Mouse (Mus musculus): Measurements from ENCODE around the gene Ucn3. TPM values are rescaled to one million over a fixed set of nuclear protein-coding genes. Genes with fewer than 3 reads are reported as not detected.

Ucn3 gene
- polyA plus RNA-seq, 1 experiment, result not detected

- no peak for DNase-seq (ENCODE audit: low spot score)
Observed at GRCm38 (mm10) chr13:3892601-3893000, 52.5 kb downstream of the Ucn3 start.

GRCm38 (mm10) chr13:3891479-3892087 lies 53.6 kb downstream of the Ucn3 start:
- DNase-seq (ENCODE audit: low spot score), result no peak

Other genes with a start within 250 kb of the Ucn3 start
- 0.13 and 0.19 TPM in 2 replicates for gene Calml3, start 141.0 kb downstream of the Ucn3 start, polyA plus RNA-seq (2012; rRNA removed)
- gene Calm4, start 107.6 kb downstream of the Ucn3 start, polyA plus RNA-seq (2012; rRNA removed), result not detected in 2 replicates
- not detected in 2 replicates for gene Calm5, start 91.2 kb downstream of the Ucn3 start, polyA plus RNA-seq (2012; rRNA removed)
- 49.2 and 70.4 TPM in 2 replicates for gene Net1, start 27.1 kb downstream of the Ucn3 start, polyA plus RNA-seq (2012; rRNA removed)
- not detected in 2 replicates for gene Tubal3, start 27.1 kb downstream of the Ucn3 start, polyA plus RNA-seq (2012; rRNA removed)
- gene Akr1c14, start 103.7 kb upstream of the Ucn3 start, polyA plus RNA-seq (2012; rRNA removed), result 2.3 and 2.4 TPM in 2 replicates
- 0.06 and 0.25 TPM in 2 replicates for gene Akr1c18, start 205.3 kb upstream of the Ucn3 start, polyA plus RNA-seq (2012; rRNA removed)
- 4.7 TPM in 2 replicates for gene Akr1c13, start 245.8 kb upstream of the Ucn3 start, polyA plus RNA-seq (2012; rRNA removed)